Mouse (Mus musculus) fibroblast of lung, adult 2 months (primary cell): ENCODE results near the gene Abcg2.
"Not testable (repeated sequence)": the region's sequence is repeated elsewhere in the genome, so short reads cannot be mapped to it uniquely, and the experiment has no call there.

ENCODE experiments used
- DNase-seq: peaks from one replicate; pipeline ENCODE4 v3.0.0-alpha.2; 2011; ENCODE audit warnings: low read depth

Gene Abcg2

DNA sequence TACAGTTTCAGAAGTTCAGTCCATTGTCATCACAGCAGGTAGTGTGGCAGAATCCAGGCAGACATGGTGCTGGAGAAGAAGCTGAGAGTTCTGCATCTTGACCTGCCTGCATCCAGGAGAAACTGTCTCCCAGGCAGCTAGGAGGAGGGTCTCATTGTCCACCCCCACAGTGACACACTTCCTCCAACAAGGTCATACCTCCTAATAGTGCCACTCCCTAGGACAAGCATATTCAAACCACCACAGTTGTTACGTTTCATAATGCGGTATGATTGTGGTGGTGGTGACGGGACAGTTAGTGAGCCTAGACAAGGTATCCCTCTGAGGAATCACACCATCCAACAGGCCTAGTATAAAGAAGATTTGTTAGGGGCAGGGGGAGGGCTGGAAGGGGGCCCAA, at the start of gene Abcg2:
Abcg2 (plus strand) TSS at position 301 of the 400 bp plus-strand sequence.
- DNase-seq: not testable (repeated sequence)

DNA sequence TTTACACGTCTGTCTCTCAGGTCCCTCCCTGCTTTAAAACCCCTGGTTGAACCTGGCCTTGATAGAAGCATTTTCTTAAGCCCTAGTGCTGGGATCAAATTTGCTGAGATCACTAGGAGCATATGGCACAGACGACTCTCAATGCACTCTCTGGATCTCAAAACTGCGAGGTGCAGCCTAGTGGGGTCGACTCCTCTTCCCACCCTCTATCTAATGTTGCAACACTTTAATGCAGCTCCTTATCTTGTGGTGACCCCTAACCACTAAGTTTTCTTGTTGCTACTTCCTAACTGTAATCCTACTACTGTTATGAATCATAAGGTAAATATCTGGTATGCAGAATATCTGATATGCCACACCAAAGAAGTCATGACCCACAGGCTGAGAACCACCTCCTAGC, 44.1 kb upstream of the Abcg2 start:
- not testable (repeated sequence) for DNase-seq

DNA sequence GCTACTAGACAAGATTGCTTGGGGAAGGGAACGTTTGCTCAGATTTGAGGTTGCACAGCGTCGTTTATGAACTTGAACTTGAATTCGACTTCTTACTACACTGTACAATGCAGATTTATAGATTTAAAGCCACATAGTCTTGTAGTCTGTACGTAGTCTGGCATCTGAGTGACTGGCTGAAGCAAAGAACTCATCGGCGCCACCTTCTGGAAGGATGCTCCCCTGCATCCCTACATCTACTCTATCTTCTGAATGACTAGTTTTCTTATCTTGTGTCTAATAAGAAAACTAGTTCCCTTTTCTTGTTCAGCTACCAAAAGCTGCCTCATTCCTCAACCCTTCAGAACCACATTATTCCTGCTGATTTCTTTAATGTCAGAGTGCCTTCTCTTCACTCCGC, 41.5 kb upstream of the Abcg2 start:
- DNase-seq: not testable (repeated sequence)

DNA sequence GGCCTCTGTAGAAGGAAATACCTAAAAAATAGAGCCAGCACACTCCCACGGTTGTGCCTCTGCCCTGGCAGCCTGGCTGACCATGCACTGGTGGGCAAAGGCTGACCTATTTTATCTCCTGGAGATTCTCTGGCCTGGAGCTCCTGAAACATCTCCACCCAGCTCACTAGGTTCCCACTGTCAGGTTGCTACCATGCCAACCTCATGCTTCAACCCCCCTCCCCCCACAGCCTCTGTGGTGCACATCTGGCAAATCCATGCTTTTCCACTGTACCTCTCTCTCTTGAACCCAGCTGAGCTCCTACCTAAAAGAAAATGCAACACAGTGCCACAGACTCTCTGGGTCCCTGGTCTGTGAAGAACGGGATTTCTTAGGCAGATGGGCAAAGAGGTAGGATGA, 39.4 kb upstream of the Abcg2 start:
- DNase-seq: not testable (repeated sequence)

DNA sequence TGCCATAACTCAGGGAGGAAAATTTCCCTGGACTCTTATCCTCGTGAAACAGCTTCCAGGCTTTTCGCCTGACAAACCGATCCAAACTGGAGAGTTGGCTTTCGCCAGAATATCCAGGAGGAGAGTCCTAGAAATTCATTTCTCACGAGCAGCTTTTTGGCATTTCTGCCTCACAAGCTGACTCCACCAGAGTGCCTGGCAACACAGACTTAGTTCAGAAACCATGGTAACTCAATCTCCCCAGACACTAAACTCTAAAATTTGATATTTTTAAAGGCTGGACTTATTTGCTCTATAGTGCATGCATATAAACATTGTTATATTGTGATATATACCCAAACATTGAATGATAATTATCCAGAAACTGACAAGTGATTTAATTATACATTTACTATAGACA, 38.3 kb upstream of the Abcg2 start:
- DNase-seq: not testable (repeated sequence)

DNA sequence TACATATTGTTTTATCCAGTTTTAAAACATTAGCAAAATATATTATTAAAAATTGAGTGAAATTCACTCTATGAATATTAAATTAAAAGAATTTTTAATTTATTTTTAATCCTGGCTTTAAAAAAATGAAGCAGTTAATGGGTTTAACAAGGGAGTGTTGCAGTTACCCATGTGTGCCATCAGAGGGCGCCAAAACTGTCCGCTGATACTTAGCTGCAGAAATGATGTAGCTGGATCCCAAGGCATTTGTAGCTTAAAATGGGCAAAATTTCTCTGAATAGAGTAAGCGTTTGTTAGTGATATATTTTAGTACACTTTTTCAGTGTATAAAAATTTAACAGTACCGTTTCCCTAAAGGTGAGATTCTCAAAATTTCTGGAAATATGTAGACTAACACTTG, 37.5 kb upstream of the Abcg2 start:
- DNase-seq: peak; percentile 27

DNA sequence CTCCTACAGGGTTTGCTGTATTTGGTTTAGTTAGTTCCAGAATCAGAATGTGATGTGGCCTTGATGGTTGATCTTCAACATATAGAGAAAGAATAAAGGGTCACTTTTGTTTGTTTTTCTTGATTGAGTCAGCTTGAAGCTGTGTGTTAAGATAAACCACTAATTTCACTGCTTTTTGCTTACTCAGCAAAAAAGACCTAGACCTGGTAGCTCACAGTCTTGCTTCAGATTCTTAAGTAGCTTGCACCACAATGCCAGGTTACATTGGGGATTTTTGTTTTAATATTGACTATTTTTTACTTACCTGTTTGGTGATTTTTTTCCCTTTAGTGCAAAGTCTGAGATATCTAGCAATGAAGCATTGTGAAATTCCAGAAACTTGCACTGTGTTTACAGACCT, 30.5 kb upstream of the Abcg2 start:
- not testable (repeated sequence) for DNase-seq

DNA sequence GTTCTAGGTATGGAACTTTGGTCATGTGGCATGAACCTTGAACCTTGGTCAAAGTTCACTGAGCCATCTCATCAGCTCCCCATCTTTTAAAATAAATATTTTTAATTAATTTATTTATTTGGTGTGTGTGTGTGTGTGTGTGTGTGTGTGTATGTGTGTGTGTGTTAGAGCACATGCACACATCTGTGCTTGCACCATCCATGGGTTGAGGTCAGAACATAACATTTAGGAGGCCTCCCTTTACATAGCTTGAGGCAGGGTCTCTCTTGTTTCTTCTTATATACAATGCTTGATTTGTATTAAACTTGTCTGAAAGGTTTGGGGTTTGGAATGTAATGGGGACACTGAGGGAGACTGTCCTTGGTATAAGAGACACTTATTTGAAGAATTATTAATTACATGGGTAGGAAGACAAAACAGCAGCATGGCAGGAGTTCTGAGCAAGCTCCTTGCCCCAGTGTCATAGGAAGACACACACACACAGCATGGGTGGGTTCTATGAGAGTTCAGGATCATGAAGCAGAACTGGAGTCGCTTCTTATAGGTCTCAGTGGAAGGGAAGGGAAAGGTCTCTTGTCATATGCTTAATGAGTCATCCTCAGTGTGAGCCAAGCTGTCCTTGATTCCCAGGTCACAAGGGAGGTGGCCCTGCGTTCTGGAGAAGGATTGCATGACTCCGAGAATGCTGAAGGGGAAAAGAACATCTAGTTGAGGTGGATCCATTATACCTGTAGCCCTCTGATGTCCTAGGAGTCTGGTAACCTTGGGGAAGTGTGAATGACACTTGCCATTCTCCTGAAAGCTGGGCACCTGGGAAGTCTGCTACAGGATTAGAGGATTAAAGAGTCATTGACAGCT, 9.9 kb downstream of the Abcg2 start:
- not testable (repeated sequence) for DNase-seq

DNA sequence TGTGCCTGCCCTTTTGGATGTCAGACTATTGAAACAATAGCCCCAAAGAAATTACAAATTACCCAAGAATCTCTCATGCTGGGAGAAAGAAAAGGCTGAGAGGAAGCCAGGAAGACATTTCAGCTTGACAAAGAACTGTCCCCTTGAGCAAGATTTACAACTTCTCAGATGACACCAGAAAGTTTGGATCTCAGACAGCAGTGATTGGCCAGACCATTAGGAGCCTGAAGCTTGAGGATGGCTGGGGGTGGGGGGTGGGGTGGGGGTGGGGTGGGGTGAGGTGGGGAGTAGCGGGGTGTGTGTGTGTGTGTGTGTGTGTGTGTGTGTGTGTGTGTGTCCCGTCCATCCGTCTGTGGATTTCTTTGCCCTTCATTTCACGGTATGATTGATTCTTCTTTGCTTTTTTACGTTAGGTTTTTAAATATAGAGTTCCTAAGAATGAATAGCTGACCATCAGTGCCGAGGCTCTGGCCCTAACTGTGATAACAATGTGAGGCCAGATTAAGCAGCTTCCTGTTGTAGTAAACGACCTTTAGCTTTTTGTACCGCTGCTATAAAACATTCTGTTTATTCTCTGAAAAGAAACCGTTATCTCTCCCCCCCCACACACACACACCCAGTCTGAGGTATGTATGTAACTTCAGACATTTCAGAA, 11.4 kb downstream of the Abcg2 start:
- DNase-seq: not testable (repeated sequence)

DNA sequence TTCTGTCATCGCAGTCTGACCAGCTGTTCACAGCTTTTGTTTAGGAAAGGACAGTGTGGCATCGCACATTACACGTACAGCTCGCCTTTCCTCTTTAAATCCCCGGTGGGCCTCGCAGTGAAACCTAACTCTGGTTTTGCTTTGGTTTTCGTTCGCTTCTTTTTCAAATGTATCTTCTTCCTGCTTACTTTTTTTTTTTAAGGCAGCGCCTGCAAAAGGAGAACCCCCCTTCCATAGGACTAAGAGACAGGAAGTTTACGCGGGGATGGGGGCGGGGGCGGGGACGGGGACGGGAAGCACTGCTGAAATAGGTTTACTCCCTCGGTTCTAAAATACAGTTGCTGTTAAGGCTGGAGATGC, 12.0 kb downstream of the Abcg2 start:
- DNase-seq: no peak

DNA sequence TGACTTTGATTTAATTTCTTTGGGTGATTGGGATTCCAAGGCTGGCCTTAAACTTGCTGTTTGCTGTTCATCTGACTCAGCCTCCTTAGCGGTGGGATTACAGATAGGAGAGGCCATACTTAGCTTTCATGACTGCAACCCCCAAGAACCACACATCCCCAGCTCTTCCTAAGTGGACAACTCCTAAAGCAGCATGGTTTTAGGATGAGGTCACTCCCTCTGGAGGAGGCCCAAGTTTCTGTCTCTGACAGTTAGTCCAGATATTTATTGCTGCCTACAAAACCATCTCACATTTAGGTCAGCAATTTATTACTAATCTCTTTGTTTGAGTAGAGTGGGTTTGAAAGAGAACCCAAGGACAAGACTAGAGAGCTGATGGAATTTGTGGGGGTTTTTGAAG, 17.8 kb downstream of the Abcg2 start:
- DNase-seq: peak; percentile 23

DNA sequence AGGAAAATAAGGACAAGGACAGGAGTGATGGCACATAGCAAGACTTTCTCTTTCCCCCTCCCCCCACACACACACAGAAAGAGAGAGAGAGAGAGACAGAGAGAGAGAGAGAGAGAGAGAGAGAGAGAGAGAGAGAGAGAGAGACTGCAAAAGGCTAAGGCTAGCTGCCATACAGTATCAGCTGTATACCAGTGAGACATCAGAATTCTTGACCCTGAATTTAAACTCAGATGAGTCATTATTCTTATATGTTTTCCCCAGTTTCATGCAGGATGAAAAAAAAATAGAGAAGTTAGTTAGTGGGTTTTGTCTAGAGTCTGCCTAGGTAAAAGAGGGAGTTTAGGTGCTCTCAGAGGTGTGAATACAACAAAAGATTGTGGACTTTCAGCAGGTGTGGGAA, 18.7 kb downstream of the Abcg2 start:
- DNase-seq: not testable (repeated sequence)

DNA sequence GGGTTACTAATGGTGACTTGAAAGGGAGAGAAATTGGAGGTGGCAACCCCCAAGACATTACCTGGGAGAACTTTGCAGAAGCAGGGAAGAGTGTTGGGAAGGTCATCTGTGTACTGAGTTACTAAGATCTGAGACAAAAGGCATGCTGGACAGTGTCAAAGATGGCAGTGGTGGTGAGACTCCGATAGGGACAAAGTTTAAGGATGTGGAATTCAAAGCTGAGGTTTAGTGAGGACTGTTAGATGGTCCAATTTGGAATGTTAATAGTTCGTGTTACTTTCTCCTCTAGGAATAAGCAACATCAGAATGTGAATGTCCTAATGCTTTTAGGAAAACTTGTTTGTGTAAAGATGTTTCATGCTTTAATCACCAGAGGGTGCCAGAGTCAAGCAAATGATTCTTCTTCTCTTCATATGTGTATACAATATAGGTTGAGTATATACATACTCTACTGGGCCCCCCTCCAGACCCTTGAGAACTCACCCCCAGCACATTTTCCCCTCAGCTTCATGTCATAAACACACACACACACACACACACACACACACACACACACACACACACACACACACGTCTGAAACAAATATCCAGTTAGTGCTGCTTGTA, 19.3 kb downstream of the Abcg2 start:
- not testable (repeated sequence) for DNase-seq

DNA sequence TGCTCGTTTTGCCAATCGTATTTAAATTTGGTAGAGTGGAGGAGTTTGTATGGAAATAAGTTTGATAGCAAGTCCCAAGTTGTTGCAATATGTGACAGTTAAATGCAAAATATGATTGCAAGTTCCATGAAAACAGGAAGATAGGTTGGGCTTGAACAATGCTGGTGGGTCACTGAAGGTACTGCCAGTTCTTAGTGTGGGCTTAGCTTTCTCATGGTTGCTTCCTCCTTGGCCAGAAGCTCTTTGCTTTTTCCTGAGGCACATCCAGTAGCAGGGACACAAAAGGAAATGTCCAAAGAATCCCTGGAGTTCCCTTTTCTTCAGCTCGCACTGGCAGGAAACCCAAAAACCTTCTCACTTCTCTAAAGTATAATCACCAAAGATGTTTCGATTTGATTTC, 22.3 kb downstream of the Abcg2 start:
- DNase-seq: no peak

DNA sequence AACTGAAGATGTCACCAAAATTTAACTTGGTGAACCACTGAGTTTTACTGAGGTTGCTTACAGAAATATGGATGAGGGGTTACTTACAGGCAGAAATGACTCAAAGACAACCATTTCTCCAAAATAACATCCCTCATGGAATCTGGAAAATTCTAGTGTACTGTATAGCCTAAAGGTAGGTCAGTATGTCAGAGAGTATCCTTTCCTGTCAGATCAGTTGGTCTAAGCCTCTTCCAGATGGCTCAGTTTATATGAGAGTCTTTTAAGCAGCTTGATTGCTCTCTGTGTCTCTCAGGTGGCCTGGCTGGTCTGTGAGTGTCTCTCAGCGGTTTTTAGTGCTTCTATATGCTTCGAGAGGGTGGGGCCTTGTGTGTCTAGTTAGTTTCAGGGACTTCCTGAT, 24.1 kb downstream of the Abcg2 start:
- no peak for DNase-seq

DNA sequence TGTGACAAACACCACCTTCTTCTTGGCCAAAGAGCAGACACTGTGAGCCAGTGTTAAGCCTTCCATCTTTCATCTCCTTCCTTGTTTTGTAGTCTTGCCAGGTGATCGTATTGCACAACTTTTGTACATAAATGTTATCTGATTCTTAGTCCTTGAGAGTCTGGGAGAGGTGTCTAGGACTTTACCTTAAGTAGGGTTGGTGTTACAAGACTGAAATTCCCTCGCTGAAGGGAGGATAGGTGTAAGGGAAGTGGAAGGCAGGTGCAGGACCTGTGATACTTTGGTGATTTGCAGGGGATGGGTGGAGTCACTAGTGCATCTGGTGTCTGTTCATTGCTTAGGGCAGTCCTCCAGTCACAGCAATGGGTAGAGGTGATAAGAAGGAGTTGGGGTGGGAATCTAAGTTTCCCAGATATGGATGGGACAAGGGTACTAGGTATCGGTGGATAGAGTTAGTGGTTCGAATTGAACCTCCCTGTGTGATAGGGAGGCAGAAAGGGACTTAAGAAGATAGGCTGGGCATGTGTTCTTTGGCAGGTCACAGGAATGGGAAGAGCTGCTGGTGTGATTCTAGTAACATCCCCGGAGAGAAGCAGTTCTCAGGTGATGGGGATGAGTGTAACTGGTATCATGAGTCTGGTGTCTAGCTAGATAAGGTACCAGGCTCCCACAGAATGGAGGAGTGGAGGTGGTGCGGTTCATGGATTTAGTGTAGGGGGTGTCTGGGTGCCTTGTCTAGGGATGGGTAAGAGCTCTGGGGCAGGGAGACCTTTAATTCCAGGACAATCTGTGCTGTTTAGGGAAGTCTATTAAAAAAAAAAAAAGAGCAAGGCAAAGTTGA, 25.8 kb downstream of the Abcg2 start:
- no peak for DNase-seq

DNA sequence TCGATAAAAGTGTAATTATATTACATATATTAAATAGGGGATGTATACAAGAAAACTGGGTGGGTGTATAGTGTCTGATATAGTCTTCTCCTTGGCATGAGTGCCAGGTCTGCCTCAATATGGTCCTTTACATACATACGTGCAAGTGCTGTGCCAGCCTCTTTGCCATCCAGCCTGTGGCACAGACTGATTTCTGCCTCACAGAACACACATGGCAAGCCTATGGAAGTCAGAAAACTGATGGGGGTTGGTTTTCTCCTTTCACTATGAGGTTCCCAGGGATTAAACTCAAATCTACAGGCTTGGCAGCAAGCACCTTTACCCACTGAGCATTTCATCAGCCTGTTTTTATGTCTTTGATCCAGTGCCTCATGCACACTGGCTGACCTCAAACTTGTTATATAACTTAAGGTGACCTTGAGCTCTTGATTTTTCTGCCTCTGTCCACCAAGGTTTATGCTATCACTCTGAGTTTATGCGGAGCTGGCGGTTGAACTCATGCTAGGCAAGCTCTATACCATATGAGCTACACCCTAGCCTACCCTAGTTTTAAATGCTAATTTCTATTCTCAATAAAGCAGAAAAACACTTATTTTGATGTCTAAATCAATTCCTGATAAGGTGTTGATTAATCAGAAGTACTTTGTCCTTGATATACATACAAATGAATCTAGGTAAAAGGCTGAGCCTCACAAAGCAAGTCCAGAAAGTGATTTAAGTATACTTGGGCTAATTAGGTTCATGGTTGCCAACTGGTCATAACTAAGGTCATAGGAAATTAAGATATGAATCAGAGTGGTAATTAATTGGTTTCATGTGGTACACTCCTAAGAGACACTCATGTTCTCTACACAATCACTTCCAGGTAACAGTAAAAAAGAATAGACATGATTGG, 26.7 kb downstream of the Abcg2 start:
- DNase-seq: no peak

DNA sequence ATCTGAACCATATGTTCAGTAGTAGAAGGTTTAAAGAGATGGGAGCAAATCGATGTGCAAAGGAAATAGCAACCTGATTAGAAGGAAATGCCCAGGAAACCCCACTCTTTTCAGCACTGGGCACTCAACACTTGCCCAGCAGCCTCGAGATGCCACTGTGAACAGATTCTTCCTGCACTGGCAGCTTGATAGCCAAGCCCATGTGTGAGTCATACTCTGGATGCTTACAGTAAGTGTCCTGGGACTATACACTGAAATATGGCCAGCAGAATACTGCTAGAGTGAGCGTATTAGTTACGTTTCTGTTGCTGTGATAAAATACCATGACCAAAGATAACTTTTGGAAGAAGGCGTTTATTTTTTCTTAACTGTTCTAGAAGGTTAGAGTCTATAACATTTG, 39.8 kb downstream of the Abcg2 start:
- no peak for DNase-seq

DNA sequence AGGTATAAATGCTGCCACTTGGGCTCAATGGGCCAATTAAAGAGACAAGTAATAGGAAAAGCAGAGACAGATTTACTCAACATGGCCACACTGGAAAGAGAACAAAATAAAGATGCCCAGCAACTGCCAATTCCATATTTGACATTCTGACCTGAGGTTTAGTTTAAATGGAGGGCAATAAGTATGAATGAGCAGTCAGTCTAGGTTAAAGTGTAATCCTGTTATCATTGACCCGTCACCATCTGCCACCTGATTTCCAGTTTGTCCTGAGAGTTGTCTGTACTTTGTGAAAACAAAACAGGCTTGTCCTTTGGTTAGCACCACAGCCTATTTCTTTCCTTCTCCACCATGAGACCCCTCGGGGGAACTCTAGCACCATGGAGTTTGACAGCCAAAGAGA, 44.9 kb downstream of the Abcg2 start:
- no peak for DNase-seq

DNA sequence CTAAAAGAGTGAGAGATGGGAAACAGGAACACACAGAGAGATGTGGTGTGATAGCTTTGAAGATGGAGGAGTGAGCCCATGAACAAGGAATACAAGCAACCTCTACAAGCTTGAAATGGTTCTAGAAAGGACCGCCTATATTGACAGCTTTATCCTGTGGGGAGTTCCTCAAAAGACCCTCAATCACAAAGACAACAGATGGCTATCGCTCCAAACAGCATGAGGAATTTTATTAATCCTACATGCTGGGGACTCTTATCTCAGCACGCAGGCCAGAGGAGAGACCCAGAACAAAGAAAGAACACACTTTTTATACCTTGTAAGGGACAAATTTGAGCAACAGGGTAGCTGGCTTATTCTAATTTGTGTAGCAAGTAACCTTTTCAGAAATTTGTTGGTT, 48.1 kb downstream of the Abcg2 start:
- no peak for DNase-seq

DNA sequence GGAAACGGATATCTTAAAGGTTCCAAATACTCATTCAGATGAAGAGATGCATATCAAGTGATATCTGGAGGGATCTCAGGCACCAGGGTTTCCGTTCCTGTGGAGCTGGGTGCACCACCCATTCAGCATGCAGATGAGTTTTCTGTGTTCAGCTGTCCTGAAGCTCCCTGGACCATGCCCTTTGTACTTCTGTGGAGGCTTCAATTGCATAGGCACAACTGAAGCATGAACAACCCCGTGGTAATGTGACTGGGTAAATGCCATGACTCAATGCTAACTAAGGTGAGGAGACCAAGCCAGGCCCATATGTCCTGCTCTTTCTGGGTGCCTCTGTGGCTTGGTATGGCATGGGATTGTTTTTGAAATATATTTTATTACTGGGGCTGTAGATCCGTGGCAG, 49.4 kb downstream of the Abcg2 start:
- DNase-seq: no peak
